Mouse (Mus musculus) brain, embryonic 14.5 days (tissue): ENCODE data around the gene Dcst2.

Experiments
- CTCF ChIP-seq: fragments of 200-500 bp; IDR thresholded peaks from 2 replicates; pipeline ENCODE4 v1.5.1; 2012; ENCODE audit warnings: inconsistent platforms, mild to moderate bottlenecking, moderate library complexity, borderline replicate concordance; ENCODE audit not compliant: insufficient read depth, insufficient read length; ENCODE audit errors: extremely low read depth
- POLR2A ChIP-seq: fragments of 200-500 bp; IDR thresholded peaks from 2 replicates; pipeline ENCODE4 v1.6.1; 2012; ENCODE audit warnings: mild to moderate bottlenecking, inconsistent platforms, borderline replicate concordance; ENCODE audit not compliant: poor library complexity, insufficient read depth, insufficient read length, severe bottlenecking; ENCODE audit errors: extremely low read depth

GRCm38 (mm10) chr3:89424416-89425140 is 62.8 kb downstream of the Dcst2 start:
- TF ChIP-seq POLR2A, result no peak
- no peak for TF ChIP-seq CTCF
